Mouse (Mus musculus): ENCODE measurements around the gene Afap1l2.

GRCm38 (mm10) chr19:56893326-56893725, 114.7 kb downstream of the Afap1l2 start:
- TF ChIP-seq CTCF (IDR thresholded peaks at IDR 0.05; ENCODE audit: control insufficient read depth, insufficient read depth, insufficient read length) (no peak), CEBPB (IDR thresholded peaks at IDR 0.05; ENCODE audit: low read depth) (no peak), MYOD1 (IDR thresholded peaks at IDR 0.05; ENCODE audit: control insufficient read depth, insufficient read length, low read depth) (no peak), USF1 (IDR thresholded peaks at IDR 0.05; ENCODE audit: low read depth) (no peak), MYOG (IDR thresholded peaks at IDR 0.05; ENCODE audit: control insufficient read depth, extremely low read depth, insufficient read length) (no peak), MAX (IDR thresholded peaks at IDR 0.05) (no peak), FOSL1 (IDR thresholded peaks at IDR 0.05; ENCODE audit: insufficient read depth, low read length, poor library complexity, severe bottlenecking) (no peak)
